Mouse (Mus musculus) forebrain, embryonic 10.5 days (tissue): ENCODE data around the gene Gars. TPM values are rescaled to one million over a fixed set of nuclear protein-coding genes. Genes with fewer than 3 reads are reported as not detected.

Experiments used
- DNase-seq: peaks from one replicate; pipeline ENCODE4 v3.0.0-alpha.2; 2017; ENCODE audit warnings: low spot score; ENCODE audit errors: extremely low spot score
- H3K27ac ChIP-seq: fragments of 300-500 bp; sonication (generic); 2 replicates; pipeline ENCODE4 v1.5.1; 2016; ENCODE audit warnings: mild to moderate bottlenecking
- H3K27me3 ChIP-seq: fragments of 300-500 bp; sonication (generic); 2 replicates; pipeline ENCODE4 v1.6.1; 2016; ENCODE audit warnings: mild to moderate bottlenecking; ENCODE audit not compliant: poor library complexity, severe bottlenecking
- H3K36me3 ChIP-seq: fragments of 300-500 bp; sonication (generic); replicated peaks from 2 replicates; pipeline ENCODE4 v1.6.1; 2016; ENCODE audit warnings: mild to moderate bottlenecking, moderate library complexity
- H3K4me1 ChIP-seq: fragments of 300-500 bp; sonication (generic); 2 replicates; pipeline ENCODE4 v1.6.1; 2016
- H3K4me3 ChIP-seq: fragments of 300-500 bp; sonication (generic); 2 replicates; pipeline ENCODE4 v1.5.1; 2016; ENCODE audit warnings: mild to moderate bottlenecking, moderate library complexity
- H3K9me3 ChIP-seq: fragments of 300-500 bp; sonication (generic); 2 replicates; pipeline ENCODE4 v1.6.1; 2016; ENCODE audit warnings: mild to moderate bottlenecking, moderate library complexity
- polyA plus RNA-seq: library from polyadenylated mRNA; unstranded; fragments of >200 nt; fragmentation: Nextera tagmentation; extraction: Ambion mirVana; gene quantifications from 2 replicates; pipeline ENCODE4 v1.2.1, GENCODE M21; 2016

Gars gene
- polyA plus RNA-seq, 1 experiment from 2014 or later, result 231 TPM

- H3K9me3 ChIP-seq, result no peaks in the 10 kb centered on the region
- no peaks in the 10 kb centered on the region for H3K27me3 ChIP-seq
- H3K27ac ChIP-seq, result no peak overlapping the region
- no peaks in the 10 kb centered on the region for H3K36me3 ChIP-seq
- no peak for DNase-seq
- H3K4me1 ChIP-seq, result peaks cover 13% of the 10 kb centered on the region
- H3K4me3 ChIP-seq, result no peak overlapping the region
These were observed 90.6 kb downstream of the Gars start for GRCm38 (mm10) chr6:55128391-55128790.

Other genes with a start within 250 kb of the Gars start
- 1.8 and 2.3 TPM in 2 replicates for gene Znrf2, start 221.1 kb upstream of the Gars start, polyA plus RNA-seq
- 1.1 and 1.2 TPM in 2 replicates for gene Nod1, start 65.4 kb upstream of the Gars start, polyA plus RNA-seq
- gene Ggct, start 45.1 kb upstream of the Gars start, polyA plus RNA-seq, result 8.9 and 10.5 TPM in 2 replicates
- gene Crhr2, start 95.0 kb downstream of the Gars start, polyA plus RNA-seq, result 0.31 and 0.38 TPM in 2 replicates
- gene Inmt, start 137.0 kb downstream of the Gars start, polyA plus RNA-seq, result 8.3 and 11.8 TPM in 2 replicates
- 24.8 and 27.4 TPM in 2 replicates for gene Mindy4, start 165.4 kb downstream of the Gars start, polyA plus RNA-seq